Mouse (Mus musculus) cerebellum, postnatal 10 days (tissue): Measurements from ENCODE around the gene Pitpnm2.

ENCODE experiments used
- DNase-seq, 2 experiments: peaks; one replicate each; pipeline ENCODE4 v3.0.0; 2021; ENCODE audit warnings: mixed read lengths in 2 of 2

The Pitpnm2 gene

DNA sequence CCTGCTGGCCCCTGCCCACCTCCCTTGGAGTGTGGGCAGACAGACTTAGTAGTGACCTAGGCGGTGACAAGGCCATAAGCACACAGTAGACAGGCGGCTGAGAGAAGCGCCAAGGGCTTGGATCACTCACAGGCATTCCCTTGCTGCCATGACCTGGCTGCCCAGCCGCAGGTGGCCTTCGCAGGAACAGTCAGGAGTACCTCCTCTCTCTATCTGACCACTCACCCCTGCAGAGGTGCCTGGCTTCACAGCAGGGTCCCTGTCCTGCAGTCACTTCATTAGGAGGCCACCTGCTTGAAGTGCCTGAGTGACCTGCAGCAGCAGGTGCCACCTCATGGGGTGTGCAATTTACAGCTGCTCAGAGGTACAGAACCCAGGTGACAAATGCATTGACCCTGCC lies 50.4 kb downstream of the Pitpnm2 start:
- DNase-seq, result no peak

GRCm38 (mm10) chr5:124198473-124198872 lies 51.1 kb downstream of the Pitpnm2 start:
- no peak for DNase-seq

GRCm38 (mm10) chr5:124196082-124196481 lies 53.5 kb downstream of the Pitpnm2 start:
- DNase-seq, result no peak

GRCm38 (mm10) chr5:124194386-124195084 lies 55.0 kb downstream of the Pitpnm2 start:
- DNase-seq, result peak in 1 of 2 experiments; percentile 60

- DNase-seq, result no peak
These were observed 56.1 kb downstream of the Pitpnm2 start for GRCm38 (mm10) chr5:124193286-124194112.

- no peak for DNase-seq
These were observed 56.8 kb downstream of the Pitpnm2 start for GRCm38 (mm10) chr5:124192726-124193285.

DNA sequence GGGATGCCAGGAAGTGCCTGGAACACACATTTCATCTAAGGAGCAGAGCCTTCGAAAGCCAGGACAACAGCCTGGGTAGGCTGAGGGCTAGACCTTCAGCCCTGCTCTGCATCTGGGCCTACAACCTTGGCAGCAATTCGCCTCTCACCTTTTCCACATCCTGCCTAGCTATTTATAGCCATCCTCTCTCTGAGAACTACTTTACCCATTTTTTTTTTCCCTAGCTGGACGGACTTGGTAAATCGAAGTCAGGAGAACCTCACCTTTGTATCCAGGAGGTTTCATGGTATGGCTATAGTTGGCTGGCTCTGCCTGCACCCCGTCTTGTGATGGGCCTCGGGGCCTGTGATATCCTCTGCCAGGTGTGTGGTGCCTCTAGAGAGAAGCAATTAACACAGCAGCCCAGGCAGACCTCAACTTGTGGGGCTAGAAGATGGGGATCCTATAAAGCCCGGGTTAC lies 57.3 kb downstream of the Pitpnm2 start:
- DNase-seq, result no peak

DNA sequence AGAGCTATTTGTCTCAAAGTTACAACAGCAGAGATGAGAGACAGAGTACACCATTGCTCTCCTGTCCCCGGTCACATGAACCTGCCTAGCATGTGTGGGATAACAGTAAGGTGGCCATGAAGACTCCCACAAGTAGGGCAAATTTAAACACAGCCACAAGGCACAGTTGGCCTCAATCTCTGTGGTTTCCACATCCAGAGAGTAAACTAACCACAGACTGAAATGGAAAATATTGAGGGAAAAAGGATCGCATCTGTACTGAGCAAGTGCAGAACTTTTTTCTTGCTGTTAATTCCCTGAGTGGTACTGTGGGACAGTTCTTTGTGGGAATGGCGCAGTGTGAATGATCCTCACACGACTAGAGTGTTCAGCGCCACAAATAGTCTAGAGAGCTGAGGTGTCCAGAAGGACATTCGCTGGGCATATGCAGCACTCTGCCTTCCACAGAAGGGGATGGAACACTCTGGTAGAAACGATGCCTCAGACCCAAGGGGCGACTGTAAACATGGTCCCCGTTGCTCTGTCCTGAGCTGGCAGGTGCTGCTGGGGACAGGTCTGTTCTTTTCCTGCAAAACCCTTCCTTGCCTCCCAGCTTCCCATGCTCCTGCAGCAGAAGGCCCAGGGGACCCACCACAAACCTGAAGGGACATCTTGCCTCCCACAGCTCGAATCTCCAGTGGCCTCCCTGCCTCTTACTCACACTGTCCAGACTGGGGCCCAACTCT lies 59.3 kb downstream of the Pitpnm2 start:
- no peak for DNase-seq

DNA sequence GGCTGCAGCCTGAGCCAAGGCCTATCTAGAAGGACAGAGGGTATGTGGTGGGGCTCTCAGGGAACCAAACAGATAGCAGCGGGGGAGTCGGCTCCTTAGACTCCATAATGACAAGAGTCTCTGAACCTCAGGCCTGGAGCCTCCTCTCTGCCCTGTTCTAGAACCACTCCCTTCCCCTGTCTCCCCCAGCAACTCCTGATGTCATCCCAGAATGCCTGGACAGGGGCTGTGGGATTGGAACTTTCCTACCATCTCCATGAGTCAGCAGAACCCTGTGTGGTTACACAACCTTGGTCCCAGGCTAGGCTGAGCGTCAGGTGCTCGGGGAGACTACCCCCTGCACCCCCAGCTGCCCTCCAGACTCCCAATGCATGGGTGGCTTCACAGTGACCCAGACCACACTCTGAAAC lies 60.0 kb downstream of the Pitpnm2 start:
- DNase-seq, result no peak

DNA sequence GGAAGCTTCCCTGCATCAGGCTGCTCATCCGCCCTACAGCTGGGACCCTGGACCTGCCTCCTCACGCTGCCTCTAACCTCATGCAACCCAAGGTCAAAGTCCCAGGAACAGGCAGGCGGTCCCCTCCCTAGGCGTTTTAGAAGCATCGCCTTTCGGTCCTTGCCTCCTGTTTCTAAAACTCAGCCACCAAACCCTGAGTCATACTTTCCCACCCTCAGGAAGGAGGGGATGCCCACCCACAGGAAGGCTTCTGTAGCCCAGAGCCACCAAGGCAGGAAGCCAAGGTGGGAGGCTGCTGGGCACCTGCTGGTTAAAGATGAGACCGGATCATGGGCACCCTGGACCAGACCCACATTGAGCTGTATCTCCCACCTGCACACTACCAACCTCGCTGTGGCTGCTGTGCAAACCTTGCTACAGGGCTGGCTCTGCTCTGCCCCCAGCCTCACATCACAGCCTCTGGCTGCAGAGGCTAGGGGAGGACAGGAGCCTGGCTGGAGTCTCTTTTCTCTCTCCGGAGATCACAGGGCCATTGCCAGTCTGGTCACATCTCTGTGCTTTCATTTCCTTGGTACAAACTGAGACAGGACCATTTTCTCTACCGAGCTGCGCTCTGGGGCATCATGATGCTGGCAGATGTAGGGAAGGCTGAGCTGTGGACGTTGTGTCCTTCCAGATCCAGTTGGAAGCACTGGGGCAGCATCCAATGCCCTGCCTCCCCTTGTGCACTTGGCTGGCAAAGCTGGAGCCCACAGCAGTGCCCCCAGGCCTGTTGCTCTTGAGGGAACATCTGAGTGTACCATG lies 61.9 kb downstream of the Pitpnm2 start:
- DNase-seq, result peak; percentile 63 to 78

GRCm38 (mm10) chr5:124186981-124187507 lies 62.5 kb downstream of the Pitpnm2 start:
- peak; percentile 83 to 90 for DNase-seq

GRCm38 (mm10) chr5:124186465-124186854 lies 63.1 kb downstream of the Pitpnm2 start:
- DNase-seq, result peak; percentile 75 to 78

- no peak for DNase-seq
These were observed 63.7 kb downstream of the Pitpnm2 start for GRCm38 (mm10) chr5:124185706-124186464.

DNA sequence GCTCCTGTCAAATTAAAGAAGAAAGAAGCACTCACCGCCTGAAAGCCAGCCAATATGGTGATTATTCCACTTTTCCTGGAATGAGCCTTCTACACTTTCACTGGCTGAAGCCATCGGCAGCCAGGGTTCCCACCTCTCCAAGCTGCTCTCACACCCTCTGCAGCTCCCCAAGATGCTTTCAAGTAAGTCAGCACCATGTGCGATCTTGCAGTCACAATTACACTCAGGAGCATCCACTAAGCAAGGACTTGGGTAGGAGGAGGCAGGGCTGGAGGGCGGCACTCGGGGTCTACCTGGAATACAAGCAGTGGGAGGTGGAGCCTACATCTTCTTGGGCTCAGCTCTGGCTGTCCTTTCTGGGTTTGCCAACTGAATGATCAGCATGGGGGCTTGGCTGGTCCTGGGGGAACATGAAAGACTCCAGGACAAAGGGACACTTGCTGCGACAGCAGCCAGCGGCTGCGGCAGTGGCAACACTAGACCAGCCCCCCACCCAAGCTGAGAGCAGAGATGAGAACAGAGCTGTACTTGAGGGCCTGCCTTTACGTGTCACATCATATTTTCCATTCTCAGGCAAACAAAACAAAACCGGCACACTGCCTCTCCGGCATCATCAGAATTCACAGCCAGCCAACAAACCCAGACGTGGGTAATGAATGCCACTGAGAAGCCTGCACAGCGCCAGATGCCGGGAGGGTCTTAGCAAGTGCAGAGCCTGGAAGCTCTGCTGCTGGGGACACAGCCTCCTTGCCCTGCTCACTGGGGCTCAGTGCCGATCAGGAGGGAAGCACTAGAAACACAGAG lies 64.5 kb downstream of the Pitpnm2 start:
- DNase-seq, result peak; percentile 64 to 69

DNA sequence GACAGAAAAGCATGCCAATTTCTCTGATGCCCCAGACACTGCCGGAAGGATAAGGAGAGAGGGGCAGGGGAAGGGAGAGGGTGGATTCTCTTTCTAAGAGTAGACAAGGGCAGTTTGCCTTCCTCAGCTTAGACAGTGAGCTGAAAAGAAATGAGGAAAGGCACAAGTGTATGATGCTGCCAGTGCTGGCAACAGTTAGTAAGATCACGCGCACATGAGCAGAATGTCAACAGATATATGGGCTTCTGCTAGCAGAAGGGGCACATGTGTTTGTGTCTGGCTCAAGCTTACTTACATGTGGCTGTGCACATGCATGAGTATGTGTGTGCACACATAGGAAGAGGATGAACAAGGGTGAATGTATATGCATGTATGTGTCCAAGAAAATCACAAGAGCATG lies 65.4 kb downstream of the Pitpnm2 start:
- no peak for DNase-seq

- DNase-seq, result peak in 1 of 2 experiments; percentile 48
These were observed 66.9 kb downstream of the Pitpnm2 start for GRCm38 (mm10) chr5:124182642-124183041.

- no peak for DNase-seq
These were observed 67.5 kb downstream of the Pitpnm2 start for GRCm38 (mm10) chr5:124182097-124182496.

GRCm38 (mm10) chr5:124180500-124181167 lies 68.9 kb downstream of the Pitpnm2 start:
- DNase-seq, result no peak

- no peak for DNase-seq
These were observed 70.1 kb downstream of the Pitpnm2 start for GRCm38 (mm10) chr5:124179411-124179810.

DNA sequence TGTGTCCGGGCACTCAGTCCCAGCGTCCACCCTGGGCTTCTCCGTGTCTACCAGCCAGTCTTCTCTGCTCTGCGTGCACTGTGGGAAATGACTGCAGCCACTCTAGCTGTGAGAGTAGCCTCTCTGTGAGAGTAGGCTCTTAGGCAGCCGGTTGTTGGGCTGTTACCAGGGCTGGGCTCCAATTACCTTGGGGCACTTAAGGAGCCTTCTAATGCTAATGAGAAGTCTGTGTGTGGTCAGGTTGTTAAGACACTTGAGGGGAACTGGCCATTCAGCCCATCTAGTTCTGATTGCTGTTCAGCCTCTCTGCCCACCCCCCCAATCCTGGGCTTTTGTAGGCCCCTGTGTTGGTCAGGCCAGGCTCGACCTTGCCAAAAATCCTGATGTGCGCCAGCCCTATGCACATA lies 72.8 kb downstream of the Pitpnm2 start:
- DNase-seq, result peak; percentile 49 to 52
